Mouse (Mus musculus): ENCODE measurements around the gene Sap30l. TPM values are rescaled to one million over a fixed set of nuclear protein-coding genes. Genes with fewer than 3 reads are reported as not detected.

Sap30l gene
- 15.0 and 17.3 TPM in 2 replicates for polyA plus RNA-seq (2016; fragmentation: Nextera tagmentation; extraction: Ambion mirVana)

GRCm38 (mm10) chr11:57800971-57801765 is at the start of gene Sap30l:
Gene Sap30l (plus strand): TSS chr11:57801637.
- Histone ChIP-seq H3K27ac (ENCODE audit: poor library complexity, severe bottlenecking) (peak within 1 kb of the TSS; percentile 89), H3K4me2 (peak within 1 kb of the TSS; percentile 90), H3K4me3 (peak within 1 kb of the TSS; percentile 99), H3K9me3 (replicated peaks) (no peaks in the 10 kb centered on the region), H3K36me3 (no peaks in the 10 kb centered on the region), H3K4me1 (replicated peaks) (peaks cover 28% of the 10 kb centered on the region), H3K9ac (peak within 1 kb of the TSS; percentile 97), H3K27me3 (replicated peaks) (no peaks in the 10 kb centered on the region)
- peak; percentile 97 for ATAC-seq (ENCODE audit: insufficient number of reproducible peaks, low FRiP score)
- WGBS = under 1% methylated on average over 66 of the region's 66 CpGs

GRCm38 (mm10) chr11:57753538-57754203 is 47.8 kb upstream of the Sap30l start:
- no peak overlapping the region for H3K4me3 ChIP-seq
- H3K4me2 ChIP-seq = no peak overlapping the region
- WGBS = 51% methylated on average over 14 of the region's 14 CpGs
- H3K36me3 ChIP-seq = no peaks in the 10 kb centered on the region
- 0 out of 2 replicates have a peak, but pooled peaks cover 2% of the 10 kb centered on the region for H3K27me3 ChIP-seq (replicated peaks)
- ATAC-seq (ENCODE audit: insufficient number of reproducible peaks, low FRiP score) = no peak
- H3K9me3 ChIP-seq (replicated peaks) = no peaks in the 10 kb centered on the region
- no peak overlapping the region for H3K27ac ChIP-seq (ENCODE audit: poor library complexity, severe bottlenecking)
- H3K4me1 ChIP-seq (replicated peaks) = peaks cover 42% of the 10 kb centered on the region
- H3K9ac ChIP-seq = no peak overlapping the region

- Histone ChIP-seq H3K36me3 (peaks cover 8% of the 10 kb centered on the region), H3K4me2 (no peak overlapping the region), H3K9me3 (replicated peaks) (peaks cover 5% of the 10 kb centered on the region), H3K4me1 (replicated peaks) (peaks cover 3% of the 10 kb centered on the region), H3K4me3 (no peak overlapping the region), H3K27me3 (replicated peaks) (0 out of 2 replicates have a peak, but pooled peaks cover 2% of the 10 kb centered on the region), H3K9ac (no peak overlapping the region), H3K27ac (ENCODE audit: poor library complexity, severe bottlenecking) (no peak overlapping the region)
- ATAC-seq (ENCODE audit: insufficient number of reproducible peaks, low FRiP score) = no peak
- 76% methylated on average over 9 of the region's 9 CpGs for WGBS
Observed at GRCm38 (mm10) chr11:57758621-57759020, 42.8 kb upstream of the Sap30l start.

GRCm38 (mm10) chr11:57760509-57761058 is 40.9 kb upstream of the Sap30l start:
- Histone ChIP-seq H3K4me1 (replicated peaks) (no peaks in the 10 kb centered on the region), H3K27me3 (replicated peaks) (no peaks in the 10 kb centered on the region), H3K4me2 (no peak overlapping the region), H3K9ac (no peak overlapping the region), H3K27ac (ENCODE audit: poor library complexity, severe bottlenecking) (no peak overlapping the region), H3K4me3 (no peak overlapping the region), H3K36me3 (peaks cover 12% of the 10 kb centered on the region), H3K9me3 (replicated peaks) (peaks cover 9% of the 10 kb centered on the region)
- no peak for ATAC-seq (ENCODE audit: insufficient number of reproducible peaks, low FRiP score)
- 36% methylated on average over 14 of the region's 14 CpGs for WGBS

- 94% methylated on average over 4 of the region's 4 CpGs for WGBS
- no peak for ATAC-seq (ENCODE audit: insufficient number of reproducible peaks, low FRiP score)
Observed at GRCm38 (mm10) chr11:57761347-57761746, 40.1 kb upstream of the Sap30l start.

GRCm38 (mm10) chr11:57764124-57764523 is 37.3 kb upstream of the Sap30l start:
- ATAC-seq (ENCODE audit: insufficient number of reproducible peaks, low FRiP score) = no peak
- Histone ChIP-seq H3K4me3 (no peak overlapping the region), H3K9ac (no peak overlapping the region), H3K27ac (ENCODE audit: poor library complexity, severe bottlenecking) (no peak overlapping the region), H3K4me1 (replicated peaks) (peaks cover 5% of the 10 kb centered on the region; the same call in 1 of the 2 replicates), H3K4me2 (no peak overlapping the region), H3K27me3 (replicated peaks) (no peaks in the 10 kb centered on the region), H3K36me3 (peaks cover 24% of the 10 kb centered on the region), H3K9me3 (replicated peaks) (peaks cover 9% of the 10 kb centered on the region)
- 81% methylated on average over 3 of the region's 3 CpGs for WGBS

More at GRCm38 (mm10) chr11:57761347-57761746, 40.1 kb upstream of the Sap30l start:
- Histone ChIP-seq H3K36me3 (peaks cover 18% of the 10 kb centered on the region), H3K9me3 (replicated peaks) (peaks cover 9% of the 10 kb centered on the region), H3K9ac (no peak overlapping the region), H3K4me2 (no peak overlapping the region), H3K27ac (ENCODE audit: poor library complexity, severe bottlenecking) (no peak overlapping the region), H3K4me3 (no peak overlapping the region), H3K4me1 (replicated peaks) (no peaks in the 10 kb centered on the region), H3K27me3 (replicated peaks) (no peaks in the 10 kb centered on the region)

- Histone ChIP-seq H3K9me3 (replicated peaks) (peaks cover 9% of the 10 kb centered on the region), H3K27ac (ENCODE audit: poor library complexity, severe bottlenecking) (no peak overlapping the region), H3K4me2 (no peak overlapping the region), H3K4me1 (replicated peaks) (peaks cover 6% of the 10 kb centered on the region; the same call in 1 of the 2 replicates), H3K4me3 (no peak overlapping the region), H3K27me3 (replicated peaks) (no peaks in the 10 kb centered on the region), H3K9ac (no peak overlapping the region), H3K36me3 (peaks cover 32% of the 10 kb centered on the region)
- ATAC-seq (ENCODE audit: insufficient number of reproducible peaks, low FRiP score) = 0 out of 2 replicates have a peak, but pooled peaks have one; percentile 18
- WGBS = 77% methylated on average over 12 of the region's 12 CpGs
Observed at GRCm38 (mm10) chr11:57766617-57767016, 34.8 kb upstream of the Sap30l start.

GRCm38 (mm10) chr11:57767171-57767570 is 34.3 kb upstream of the Sap30l start:
- WGBS = 69% methylated on average over 6 of the region's 6 CpGs
- Histone ChIP-seq H3K9ac (no peak overlapping the region), H3K4me2 (no peak overlapping the region), H3K4me3 (no peak overlapping the region), H3K9me3 (replicated peaks) (peaks cover 9% of the 10 kb centered on the region), H3K27me3 (replicated peaks) (no peaks in the 10 kb centered on the region), H3K27ac (ENCODE audit: poor library complexity, severe bottlenecking) (no peak overlapping the region), H3K4me1 (replicated peaks) (peaks cover 6% of the 10 kb centered on the region; the same call in 1 of the 2 replicates), H3K36me3 (peaks cover 32% of the 10 kb centered on the region)
- no peak for ATAC-seq (ENCODE audit: insufficient number of reproducible peaks, low FRiP score)

GRCm38 (mm10) chr11:57770776-57771175 is 30.7 kb upstream of the Sap30l start:
- Histone ChIP-seq H3K9ac (no peak overlapping the region), H3K36me3 (peaks cover 21% of the 10 kb centered on the region; the same call in 1 of the 2 replicates), H3K9me3 (replicated peaks) (no peaks in the 10 kb centered on the region), H3K27ac (ENCODE audit: poor library complexity, severe bottlenecking) (no peak overlapping the region), H3K4me1 (replicated peaks) (peaks cover 20% of the 10 kb centered on the region), H3K4me3 (no peak overlapping the region), H3K4me2 (no peak overlapping the region), H3K27me3 (replicated peaks) (no peaks in the 10 kb centered on the region)
- WGBS = 90% methylated on average over 5 of the region's 5 CpGs
- no peak for ATAC-seq (ENCODE audit: insufficient number of reproducible peaks, low FRiP score)

GRCm38 (mm10) chr11:57771676-57772075 is 29.8 kb upstream of the Sap30l start:
- Histone ChIP-seq H3K27me3 (replicated peaks) (no peaks in the 10 kb centered on the region), H3K36me3 (peaks cover 17% of the 10 kb centered on the region; the same call in 1 of the 2 replicates), H3K27ac (ENCODE audit: poor library complexity, severe bottlenecking) (no peak overlapping the region), H3K4me2 (no peak overlapping the region), H3K9ac (no peak overlapping the region), H3K4me3 (no peak overlapping the region), H3K9me3 (replicated peaks) (no peaks in the 10 kb centered on the region), H3K4me1 (replicated peaks) (peaks cover 20% of the 10 kb centered on the region)
- ATAC-seq (ENCODE audit: insufficient number of reproducible peaks, low FRiP score) = no peak
- 88% methylated on average over 8 of the region's 8 CpGs for WGBS

- Histone ChIP-seq H3K27ac (ENCODE audit: poor library complexity, severe bottlenecking) (no peak overlapping the region), H3K36me3 (peaks cover 12% of the 10 kb centered on the region; the same call in 1 of the 2 replicates), H3K4me2 (no peak overlapping the region), H3K9me3 (replicated peaks) (no peaks in the 10 kb centered on the region), H3K4me3 (no peak overlapping the region), H3K27me3 (replicated peaks) (no peaks in the 10 kb centered on the region), H3K4me1 (replicated peaks) (peaks cover 26% of the 10 kb centered on the region), H3K9ac (no peak overlapping the region)
- no peak for ATAC-seq (ENCODE audit: insufficient number of reproducible peaks, low FRiP score)
- 33% methylated on average over 13 of the region's 13 CpGs for WGBS
Observed at GRCm38 (mm10) chr11:57773479-57773878, 28.0 kb upstream of the Sap30l start.
